Mouse (Mus musculus): Measurements from ENCODE around the gene 1700001P01Rik. TPM values are rescaled to one million over a fixed set of nuclear protein-coding genes. Genes with fewer than 3 reads are reported as not detected.
"Not testable (repeated sequence)": the region's sequence is repeated elsewhere in the genome, so short reads cannot be mapped to it uniquely, and the experiment has no call there.

1700001P01Rik gene
- total RNA-seq, 4 experiments from 2014 or later: 0.65 to 1.2 (median 0.84) TPM; not detected in 1

- peak in 1 of 2 experiments; percentile 82 for DNase-seq (ENCODE audit: low spot score in 2 of 2)
Measured at GRCm38 (mm10) chr11:97796910-97797309, 21.2 kb upstream of the 1700001P01Rik start.

GRCm38 (mm10) chr11:97793165-97793564 is 17.4 kb upstream of the 1700001P01Rik start:
- no peak for DNase-seq (ENCODE audit: low spot score in 2 of 2)

- DNase-seq (ENCODE audit: low spot score in 2 of 2): not testable (repeated sequence)
Measured at GRCm38 (mm10) chr11:97790778-97791438, 15.2 kb upstream of the 1700001P01Rik start.

GRCm38 (mm10) chr11:97789727-97790126 is 14.0 kb upstream of the 1700001P01Rik start:
- no peak for DNase-seq (ENCODE audit: low spot score in 2 of 2)

- DNase-seq (ENCODE audit: low spot score in 2 of 2): no peak
Measured at GRCm38 (mm10) chr11:97787961-97788360, 12.2 kb upstream of the 1700001P01Rik start.

GRCm38 (mm10) chr11:97782564-97782895 is 6.8 kb upstream of the 1700001P01Rik start:
- DNase-seq (ENCODE audit: low spot score in 2 of 2): no peak

- peak; percentile 98 to 99 for DNase-seq (ENCODE audit: low spot score in 2 of 2)
Measured at GRCm38 (mm10) chr11:97781832-97782563, 6.3 kb upstream of the 1700001P01Rik start, which contains the start of gene Rpl23. TSS of gene Rpl23 (minus strand) at chr11:97782437.

- no peak for DNase-seq (ENCODE audit: low spot score in 2 of 2)
Measured at GRCm38 (mm10) chr11:97781478-97781831, 5.7 kb upstream of the 1700001P01Rik start.

- no peak for DNase-seq (ENCODE audit: low spot score in 2 of 2)
Measured at GRCm38 (mm10) chr11:97779968-97780701, 4.4 kb upstream of the 1700001P01Rik start.

- no peak for DNase-seq (ENCODE audit: low spot score in 2 of 2)
Measured at GRCm38 (mm10) chr11:97778918-97779317, 3.2 kb upstream of the 1700001P01Rik start.

GRCm38 (mm10) chr11:97777129-97777529 is 1.4 kb upstream of the 1700001P01Rik start:
- DNase-seq (ENCODE audit: low spot score in 2 of 2): no peak

- no peak for DNase-seq (ENCODE audit: low spot score in 2 of 2)
Measured at GRCm38 (mm10) chr11:97776497-97777128, 895 bp upstream of the 1700001P01Rik start.

- DNase-seq (ENCODE audit: low spot score in 2 of 2): no peak
Measured at GRCm38 (mm10) chr11:97775186-97775585, 532 bp downstream of the 1700001P01Rik start.

- no peak for DNase-seq (ENCODE audit: low spot score in 2 of 2)
Measured at GRCm38 (mm10) chr11:97771410-97771809, 4.3 kb downstream of the 1700001P01Rik start.

- DNase-seq (ENCODE audit: low spot score in 2 of 2): no peak
Measured at GRCm38 (mm10) chr11:97769704-97770103, 6.0 kb downstream of the 1700001P01Rik start.

- DNase-seq (ENCODE audit: low spot score in 2 of 2): peak; percentile 94 to 98
Measured at GRCm38 (mm10) chr11:97766154-97766881, 9.4 kb downstream of the 1700001P01Rik start, which contains the start of gene Cwc25. TSS of gene Cwc25 (minus strand) at chr11:97766556.

- no peak for DNase-seq (ENCODE audit: low spot score in 2 of 2)
Measured at GRCm38 (mm10) chr11:97761638-97762037, 14.1 kb downstream of the 1700001P01Rik start.

GRCm38 (mm10) chr11:97758942-97759341 is 16.8 kb downstream of the 1700001P01Rik start:
- DNase-seq (ENCODE audit: low spot score in 2 of 2): no peak

- DNase-seq (ENCODE audit: low spot score in 2 of 2): no peak
Measured at GRCm38 (mm10) chr11:97758125-97758524, 17.6 kb downstream of the 1700001P01Rik start.

- peak; percentile 31 to 74 for DNase-seq (ENCODE audit: low spot score in 2 of 2)
Measured at GRCm38 (mm10) chr11:97753277-97753676, 22.4 kb downstream of the 1700001P01Rik start.

GRCm38 (mm10) chr11:97748496-97748895 is 27.2 kb downstream of the 1700001P01Rik start:
- no peak for DNase-seq (ENCODE audit: low spot score in 2 of 2)
